Comparison of ENCODE assay signal across 8 mouse cellular contexts in genomic region chr2:26488535-26489135, GRCm38 (mm10). TPM values are rescaled to one million over a fixed set of nuclear protein-coding genes. Genes with fewer than 3 reads are reported as not detected.
DNase-seq lines count a peak whose midpoint lies in the region; ATAC-seq and TF ChIP-seq lines count a peak whose summit lies in the region.

No protein-coding gene starts in this region.

- WGBS in forebrain, postnatal 0 days, result 51% methylated on average over 9 of the region's 9 CpGs
- 58% methylated on average over 9 of the region's 9 CpGs for whole genome bisulfite sequencing in midbrain, embryonic 11.5 days

- peak; percentile 94 for DNase-seq in heart, adult 11 months
- DNase-seq in heart, postnatal 4 days, result no peak
- DNase-seq in brain, embryonic 14.5 days (ENCODE audit: low read depth), result peak; percentile 83
- DNase-seq in forebrain, postnatal 0 days, result no peak
- peak; percentile 88 for DNase-seq in midbrain, embryonic 11.5 days (ENCODE audit: low spot score, missing footprints)
- no peak for DNase-seq in right cerebral cortex, postnatal 36 days (ENCODE audit: low spot score in 2 of 2)
- no peak for DNase-seq in adrenal gland, adult 18-20 months (ENCODE audit: low spot score in 2 of 2)

- no peaks in the 10 kb centered on the region for H3K27me3 ChIP-seq in forebrain, postnatal 0 days (ENCODE audit: insufficient read depth, low read length)
- no peaks in the 10 kb centered on the region for H3K27me3 ChIP-seq in midbrain, embryonic 11.5 days (ENCODE audit: control insufficient read depth, insufficient read depth, low read length)

- H3K4me3 ChIP-seq in forebrain, postnatal 0 days (ENCODE audit: low read depth, low read length), result no peak overlapping the region
- H3K4me3 ChIP-seq in midbrain, embryonic 11.5 days (ENCODE audit: low read depth, low read length), result 0 out of 2 replicates have a peak overlapping the region, but pooled peaks have one; percentile 19

- H3K9me3 ChIP-seq in forebrain, postnatal 0 days (ENCODE audit: low read length), result no peaks in the 10 kb centered on the region
- no peaks in the 10 kb centered on the region for H3K9me3 ChIP-seq in midbrain, embryonic 11.5 days (ENCODE audit: control insufficient read depth, low read length)

- no peak for ATAC-seq in forebrain, postnatal 0 days
- 0 out of 2 replicates have a peak, but pooled peaks have one; percentile 8 for ATAC-seq in midbrain, embryonic 11.5 days (ENCODE audit: low FRiP score)
- ATAC-seq in frontal cortex, adult (ENCODE audit: low TSS enrichment), result no peak

- H3K4me2 ChIP-seq in forebrain, postnatal 0 days (ENCODE audit: low read depth), result no peak overlapping the region
- H3K4me2 ChIP-seq in midbrain, embryonic 11.5 days, result peak overlapping the region; percentile 47

- H3K9ac ChIP-seq in forebrain, postnatal 0 days, result no peak overlapping the region
- H3K9ac ChIP-seq in midbrain, embryonic 11.5 days (ENCODE audit: low read length), result peak overlapping the region; percentile 60

- no peak for TF ChIP-seq CTCF in brain, embryonic 14.5 days (IDR thresholded peaks at IDR 0.05; ENCODE audit: borderline replicate concordance, extremely low read depth, insufficient read depth, insufficient read length)
- no peak for TF ChIP-seq CTCF in forebrain, postnatal 0 days (IDR thresholded peaks at IDR 0.05; ENCODE audit: low read depth)

- peak overlapping the region; percentile 78 for H3K27ac ChIP-seq in forebrain, postnatal 0 days (ENCODE audit: low read depth, low read length)
- peak overlapping the region; percentile 100 for H3K27ac ChIP-seq in midbrain, embryonic 11.5 days (ENCODE audit: low read depth, low read length)

- peaks cover 41% of the 10 kb centered on the region for H3K4me1 ChIP-seq in forebrain, postnatal 0 days (ENCODE audit: insufficient read depth)
- peaks cover 98% of the 10 kb centered on the region for H3K4me1 ChIP-seq in midbrain, embryonic 11.5 days (ENCODE audit: control insufficient read depth, insufficient read depth, low read length)

- TF ChIP-seq POLR2A in brain, embryonic 14.5 days (IDR thresholded peaks at IDR 0.05; ENCODE audit: borderline replicate concordance, extremely low read depth, insufficient read depth, insufficient read length, poor library complexity, severe bottlenecking), result no peak

- H3K36me3 ChIP-seq in forebrain, postnatal 0 days (ENCODE audit: insufficient read depth), result no peaks in the 10 kb centered on the region
- H3K36me3 ChIP-seq in midbrain, embryonic 11.5 days (ENCODE audit: control insufficient read depth, insufficient read depth, low read length), result peaks cover 11% of the 10 kb centered on the region

RNA-seq across cellular contexts. Expression of gene Notch1, which starts 27.8 kb away (rescaled TPM):
- 10 to 100 TPM; 55.3 to 62.3 TPM for total RNA-seq in heart, postnatal 4 days (2021)
- polyA plus RNA-seq in brain, embryonic 14.5 days (2012; rRNA removed), result 30.5 and 42.4 TPM in 2 replicates
- 23.8 and 38.7 TPM in 2 replicates for total RNA-seq in forebrain, postnatal 0 days (2014; rRNA removed)
- polyA plus RNA-seq in forebrain, postnatal 0 days (2015; fragmentation: Nextera tagmentation; extraction: Ambion mirVana), result 5.0 and 6.8 TPM in 2 replicates
- 40.8 and 47.5 TPM in 2 replicates for polyA plus RNA-seq in midbrain, embryonic 11.5 days (2014; fragmentation: Nextera tagmentation; extraction: Ambion mirVana)
- total RNA-seq in adrenal gland, adult 18-20 months (2021), result 10 to 100 TPM; 21.5 to 22.0 TPM

RNA-seq across cellular contexts. Expression of gene Sec16a, which starts 43.6 kb away (rescaled TPM):
- 10 to 100 TPM; 37.0 to 39.0 TPM for total RNA-seq in heart, postnatal 4 days (2021)
- polyA plus RNA-seq in brain, embryonic 14.5 days (2012; rRNA removed), result 50.0 and 60.0 TPM in 2 replicates
- 52.6 and 65.6 TPM in 2 replicates for total RNA-seq in forebrain, postnatal 0 days (2014; rRNA removed)
- polyA plus RNA-seq in forebrain, postnatal 0 days (2015; fragmentation: Nextera tagmentation; extraction: Ambion mirVana), result 9.0 and 10.9 TPM in 2 replicates
- 28.2 and 29.8 TPM in 2 replicates for polyA plus RNA-seq in midbrain, embryonic 11.5 days (2014; fragmentation: Nextera tagmentation; extraction: Ambion mirVana)
- total RNA-seq in adrenal gland, adult 18-20 months (2021), result 10 to 100 TPM; 52.2 to 69.1 TPM

Comparison
In these comparisons a context has a peak if more than half of its experiments do, and no peak if none do; other contexts are left out.
1. DNase-seq: peak in heart, adult 11 months (single experiment), brain, embryonic 14.5 days (single experiment) and midbrain, embryonic 11.5 days (single experiment); none in heart, postnatal 4 days (single experiment), forebrain, postnatal 0 days (single experiment), right cerebral cortex, postnatal 36 days (0 of 2) and adrenal gland, adult 18-20 months (0 of 2).